Mouse (Mus musculus) kidney, adult 2 months (tissue): ENCODE results near the gene Ak6. TPM values are rescaled to one million over a fixed set of nuclear protein-coding genes. Genes with fewer than 3 reads are reported as not detected.
A peak's percentile ranks its signal among the peaks of the same experiment; 100 is the strongest.

ENCODE experiments used
- DNase-seq: peaks from one replicate; pipeline ENCODE4 v3.0.0; 2021
- H3K27ac ChIP-seq: fragments of 200-500 bp; 2 replicates; pipeline ENCODE4 v1.5.1; 2012; ENCODE audit warnings: low read depth, low read length, control low read depth, inconsistent platforms; ENCODE audit not compliant: insufficient read depth
- H3K27me3 ChIP-seq: fragments of 200-500 bp; replicated peaks from 2 replicates; pipeline ENCODE4 v1.6.1; 2012; ENCODE audit warnings: mild to moderate bottlenecking, moderate library complexity, low read length, inconsistent platforms; ENCODE audit not compliant: control insufficient read depth, insufficient read depth
- H3K36me3 ChIP-seq: fragments of 200-500 bp; 2 replicates; pipeline ENCODE4 v1.6.1; 2012; ENCODE audit warnings: mild to moderate bottlenecking, moderate library complexity, low read length, inconsistent platforms; ENCODE audit not compliant: control insufficient read depth, insufficient read depth
- H3K4me1 ChIP-seq: fragments of 200-500 bp; 2 replicates; pipeline ENCODE4 v1.6.1; 2011; ENCODE audit warnings: low read length; ENCODE audit not compliant: control insufficient read depth, insufficient read depth
- H3K4me3 ChIP-seq: fragments of 200-500 bp; 2 replicates; pipeline ENCODE4 v1.5.1; 2011; ENCODE audit warnings: mild to moderate bottlenecking, low read depth, low read length, control low read depth; ENCODE audit not compliant: insufficient read depth
- CTCF ChIP-seq: fragments of 200-500 bp; conservative IDR thresholded peaks from 2 replicates; pipeline ENCODE4 v1.5.1; 2011; ENCODE audit warnings: low read depth, mild to moderate bottlenecking, control low read depth, low read length, moderate library complexity, mixed read lengths; ENCODE audit not compliant: insufficient read depth, insufficient read length
- POLR2A ChIP-seq: fragments of 200-500 bp; IDR thresholded peaks from one replicate; pipeline ENCODE4 v1.6.1; 2011; ENCODE audit warnings: low read depth, low read length, control low read depth
- WGBS: fragments of 180-500 bp; shearing (Covaris S2); methylation state at CpG from one replicate; pipeline ENCODE4 v1.1.7; 2018; 5-methylcytosine and 5-hydroxymethylcytosine counted together
- polyA plus RNA-seq: library from polyadenylated mRNA; depleted of rRNA; stranded (reverse); fragments of >200 nt; gene quantifications from 2 replicates; pipeline ENCODE4 v1.2.3, GENCODE M21; 2012

Gene Ak6
- polyA plus RNA-seq, 1 experiment, result 52.5 TPM

DNA sequence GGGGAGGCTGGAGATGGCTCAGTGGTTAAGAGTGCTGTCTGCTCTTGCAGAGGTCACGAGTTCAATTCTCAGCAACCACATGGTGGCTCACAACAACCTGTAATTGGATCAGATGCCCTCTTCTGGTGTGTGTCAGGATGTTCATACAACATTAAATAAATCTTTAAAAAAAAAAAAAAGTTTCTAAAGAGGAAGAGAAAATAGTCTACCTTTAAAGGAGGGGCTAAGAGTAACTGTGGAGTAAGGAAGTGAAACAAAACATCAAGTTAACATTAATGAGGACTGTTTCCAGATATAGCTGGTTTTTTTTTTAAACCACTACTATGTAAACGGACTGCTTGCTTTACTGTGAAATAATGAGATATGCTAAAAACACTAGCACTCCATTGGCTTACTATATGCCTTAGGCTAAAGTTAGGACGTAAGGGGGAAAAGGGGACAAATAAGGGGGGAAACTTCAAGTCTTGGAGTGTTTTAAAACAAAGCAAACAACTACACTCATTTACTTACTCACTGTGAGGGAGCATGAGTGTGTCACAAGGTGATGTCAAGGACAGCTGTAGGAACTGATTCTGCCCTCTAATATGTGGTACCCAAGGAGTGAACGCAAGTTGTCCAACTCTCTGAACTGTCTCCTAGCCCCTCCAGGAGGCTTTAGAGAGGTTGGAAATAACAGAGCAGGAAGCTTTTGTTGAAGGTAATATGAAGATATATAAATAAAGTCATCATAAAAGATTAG is 8.1 kb upstream of the Ak6 start:
- Histone ChIP-seq H3K27me3 (no peaks in the 10 kb centered on the region), H3K4me1 (no peaks in the 10 kb centered on the region), H3K4me3 (no peak overlapping the region), H3K36me3 (peaks cover 3% of the 10 kb centered on the region), H3K27ac (no peak overlapping the region)
- no peak for DNase-seq
- 77% methylated on average over 4 of the region's 4 CpGs for WGBS
- TF ChIP-seq POLR2A (no peak), CTCF (no peak)

GRCm38 (mm10) chr13:100648223-100648622 is 2.6 kb upstream of the Ak6 start:
- H3K27ac ChIP-seq, result no peak overlapping the region
- WGBS, result 91% methylated on average over 8 of the region's 8 CpGs
- no peaks in the 10 kb centered on the region for H3K27me3 ChIP-seq
- no peak overlapping the region for H3K4me3 ChIP-seq
- no peak for TF ChIP-seq CTCF
- TF ChIP-seq POLR2A, result no peak
- no peak for DNase-seq
- H3K36me3 ChIP-seq, result peaks cover 2% of the 10 kb centered on the region; the same call in 1 of the 2 replicates
- peaks cover 7% of the 10 kb centered on the region; the same call in 1 of the 2 replicates for H3K4me1 ChIP-seq

DNA sequence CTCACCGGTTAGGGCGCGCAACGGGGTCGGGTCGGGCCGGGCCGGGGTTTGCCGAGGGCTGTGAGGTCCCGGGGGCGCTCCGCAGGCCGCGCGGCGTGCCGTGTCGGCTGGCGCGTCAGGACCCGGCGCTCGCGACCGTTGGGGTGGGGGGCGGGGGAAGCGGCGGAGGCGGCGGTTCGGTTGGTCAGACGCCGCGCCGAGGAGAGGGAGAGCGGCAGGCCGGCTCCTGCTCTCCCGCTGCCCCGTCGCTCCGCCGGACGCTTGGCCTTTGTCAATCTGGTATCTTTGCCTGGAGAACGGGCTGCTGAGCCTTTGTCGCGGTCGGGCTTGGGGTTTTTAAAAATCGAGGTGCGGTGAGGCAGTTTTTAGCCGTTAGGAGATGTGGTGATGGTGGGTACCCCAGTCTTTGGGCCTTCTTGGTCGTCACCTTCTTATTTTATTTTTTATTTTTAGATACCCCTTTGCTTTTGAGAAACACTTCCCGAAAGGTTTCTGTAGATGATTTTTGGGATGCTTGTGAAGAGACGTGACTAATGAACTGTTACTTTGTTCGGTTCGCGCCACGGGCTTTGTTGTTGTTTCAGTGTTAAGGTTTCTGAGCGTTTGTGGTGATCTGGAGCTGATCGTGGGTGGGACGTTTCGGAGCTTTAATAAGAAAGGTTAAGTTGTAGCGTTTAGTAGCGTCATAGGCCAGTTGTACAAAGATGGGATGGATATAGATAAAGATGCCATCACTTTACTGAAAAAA is 834 bp downstream of the Ak6 start, which contains the start of gene Taf9:
TSS of gene Taf9 (plus strand) at position 141 of the 748 bp plus-strand sequence.
- H3K27me3 ChIP-seq, result no peaks in the 10 kb centered on the region
- peak within 1 kb of the TSS; percentile 99 for H3K27ac ChIP-seq
- under 1% methylated on average over 63 of the region's 63 CpGs for WGBS
- H3K4me1 ChIP-seq, result peaks cover 7% of the 10 kb centered on the region; the same call in 1 of the 2 replicates
- peak within 1 kb of the TSS; percentile 94 for H3K4me3 ChIP-seq
- DNase-seq, result no peak
- TF ChIP-seq CTCF (no peak), POLR2A (no peak)
- peaks cover 1% of the 10 kb centered on the region; the same call in 1 of the 2 replicates for H3K36me3 ChIP-seq

GRCm38 (mm10) chr13:100658091-100658490 is 7.3 kb downstream of the Ak6 start:
- H3K4me3 ChIP-seq, result no peak overlapping the region
- no peak for TF ChIP-seq POLR2A
- no peak for TF ChIP-seq CTCF
- no peak for DNase-seq
- 93% methylated on average over 5 of the region's 5 CpGs for WGBS
- H3K27me3 ChIP-seq, result no peaks in the 10 kb centered on the region
- H3K4me1 ChIP-seq, result no peaks in the 10 kb centered on the region
- peaks cover 1% of the 10 kb centered on the region; the same call in 1 of the 2 replicates for H3K36me3 ChIP-seq
- H3K27ac ChIP-seq, result no peak overlapping the region

- Histone ChIP-seq H3K4me1 (no peaks in the 10 kb centered on the region), H3K27me3 (no peaks in the 10 kb centered on the region), H3K27ac (no peak overlapping the region), H3K36me3 (peaks cover 1% of the 10 kb centered on the region; the same call in 1 of the 2 replicates), H3K4me3 (no peak overlapping the region)
- TF ChIP-seq POLR2A, result no peak
- peak; percentile 84 for TF ChIP-seq CTCF
- 34% methylated on average over 4 of the region's 4 CpGs for WGBS
- DNase-seq, result peak; percentile 62
These were observed 9.2 kb downstream of the Ak6 start for GRCm38 (mm10) chr13:100659864-100660456.

DNA sequence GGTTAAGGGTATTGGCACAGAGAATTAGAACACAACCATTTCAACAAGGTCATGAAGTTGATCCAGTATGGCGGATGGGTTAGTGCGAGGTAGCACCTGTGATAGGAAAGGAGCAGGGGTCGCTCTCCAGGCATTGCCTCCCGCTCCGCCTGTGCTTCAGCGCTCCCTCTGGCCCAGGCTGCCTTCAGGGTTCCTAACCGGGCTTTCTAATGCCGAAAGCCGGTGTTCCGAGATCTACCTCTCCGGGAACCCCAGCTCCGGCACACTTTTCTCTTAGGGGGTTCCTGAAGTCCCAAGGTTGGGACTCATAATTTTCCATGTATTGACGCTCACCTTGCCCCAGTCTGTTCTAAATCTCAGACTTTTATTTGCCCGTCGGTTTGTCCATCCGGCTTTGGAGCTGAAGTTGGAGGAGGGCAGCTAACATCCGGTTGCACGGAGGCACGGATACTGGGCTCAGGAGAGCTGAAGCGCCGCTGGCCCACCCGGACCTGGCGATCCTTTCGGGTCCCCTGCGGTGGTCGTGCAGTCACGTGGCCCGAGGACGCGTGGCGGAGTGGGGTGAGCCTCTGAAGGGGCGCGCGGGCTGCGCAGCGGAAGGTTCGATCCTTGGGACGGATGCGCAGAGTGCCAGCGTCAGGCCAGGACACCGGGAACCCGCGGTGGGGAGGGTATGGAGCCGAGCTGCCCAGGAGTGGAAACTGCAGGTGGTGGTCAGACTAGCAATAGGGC is 18.7 kb downstream of the Ak6 start, which contains the start of gene Ccdc125:
TSS of gene Ccdc125 (plus strand) at position 427 of the 732 bp plus-strand sequence.
- Histone ChIP-seq H3K4me3 (peak within 1 kb of the TSS; percentile 97), H3K4me1 (no peaks in the 10 kb centered on the region), H3K36me3 (no peaks in the 10 kb centered on the region), H3K27ac (peak within 1 kb of the TSS; percentile 66), H3K27me3 (no peaks in the 10 kb centered on the region; the same call in 1 of the 2 replicates)
- DNase-seq, result peak; percentile 47
- no peak for TF ChIP-seq POLR2A
- no peak for TF ChIP-seq CTCF
- WGBS, result under 1% methylated on average over 44 of the region's 44 CpGs
